Mouse (Mus musculus) spleen, postnatal 14 days (tissue): ENCODE measurements around the gene Zcchc7.
A peak's percentile ranks its signal among the peaks of the same experiment; 100 is the strongest.

Experiments
- DNase-seq, 2 experiments: peaks; one replicate each; pipeline ENCODE4 v3.0.0; 2021 to 2022; ENCODE audit warnings: low spot score in 2 of 2

Gene Zcchc7

DNA sequence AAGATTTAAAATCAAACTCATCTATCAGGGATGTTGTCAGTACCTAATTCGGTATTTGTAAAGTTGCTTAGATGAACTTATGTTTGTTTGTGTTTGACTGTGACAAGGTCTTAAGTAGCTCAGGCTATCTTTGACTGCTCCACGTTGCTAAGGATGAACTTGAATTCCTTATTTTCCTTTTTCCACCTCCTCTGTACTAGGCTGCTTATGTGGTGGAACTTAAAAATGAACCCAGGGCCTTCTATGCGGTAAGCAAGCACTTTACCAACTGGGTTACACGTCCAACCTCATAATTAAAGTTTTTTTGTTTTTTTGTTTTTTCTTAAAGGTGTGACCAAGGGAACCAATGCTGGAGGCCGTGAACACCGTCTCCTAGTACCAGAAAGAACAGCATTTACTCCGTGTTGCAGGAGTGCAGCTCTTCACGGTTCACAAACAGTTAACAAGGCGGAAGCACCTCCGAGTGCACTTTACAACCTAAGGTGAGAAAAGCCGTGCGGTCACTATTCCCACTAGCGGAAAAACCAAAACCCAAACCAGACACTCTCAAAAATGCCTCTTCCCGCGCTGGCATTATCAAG lies at the start of gene Zcchc7:
Zcchc7 (plus strand) TSS at position 325 of the 581 bp plus-strand sequence.
- DNase-seq, result no peak

DNA sequence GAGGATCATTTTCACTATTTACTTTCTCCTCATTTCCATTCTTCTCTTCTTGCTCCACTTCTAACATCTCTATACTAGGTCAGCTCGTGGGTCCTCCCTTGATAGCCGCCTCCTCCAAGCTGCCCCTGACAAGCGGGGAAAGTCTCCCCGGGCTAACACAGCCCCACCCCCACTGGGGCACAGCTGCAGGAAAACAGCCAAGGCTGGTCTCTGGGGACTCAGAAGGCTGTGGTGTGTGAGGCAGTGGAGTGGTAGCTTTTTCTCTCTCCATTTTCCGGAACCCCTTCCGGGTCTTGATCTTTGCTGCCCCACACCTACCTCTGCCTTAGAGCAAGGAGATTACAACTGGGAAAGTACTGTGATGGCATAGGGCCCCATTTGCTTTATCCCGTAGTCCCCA lies 49.7 kb upstream of the Zcchc7 start:
- DNase-seq, result peak; percentile 60 to 67

- DNase-seq, result no peak
These were observed 48.8 kb upstream of the Zcchc7 start for GRCm38 (mm10) chr4:44706865-44707264.

- DNase-seq, result no peak
These were observed 47.4 kb upstream of the Zcchc7 start for GRCm38 (mm10) chr4:44708311-44708710.

DNA sequence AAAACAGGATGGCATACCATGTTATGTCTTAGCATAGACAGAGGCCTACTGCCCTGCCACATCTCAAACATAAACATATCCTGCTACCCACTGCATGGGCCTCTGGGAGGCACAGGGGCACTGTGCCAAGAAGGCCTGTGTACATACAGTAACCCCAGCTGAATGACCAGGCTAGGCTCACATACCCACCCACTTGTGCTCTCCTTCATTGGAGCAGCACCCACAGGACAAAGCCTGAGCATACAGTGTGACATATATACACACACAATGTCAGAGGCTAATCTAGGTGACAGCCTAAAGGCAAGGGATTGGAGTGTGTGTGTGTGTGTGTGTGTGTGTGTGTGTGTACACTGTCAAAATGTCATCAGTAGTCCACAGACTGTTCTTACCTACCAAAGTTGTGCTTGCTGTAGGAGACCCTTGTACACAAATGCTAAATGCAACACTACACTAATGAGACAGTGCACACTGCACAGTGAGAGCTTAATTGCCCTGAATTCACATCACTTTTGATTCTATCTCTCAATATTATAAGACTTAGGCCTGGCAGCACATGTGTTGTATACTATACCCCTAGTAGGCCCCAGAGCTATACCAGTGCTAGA lies 46.5 kb upstream of the Zcchc7 start:
- DNase-seq, result peak in 1 of 2 experiments; percentile 32

- no peak for DNase-seq
These were observed 45.7 kb upstream of the Zcchc7 start, which contains the start of gene Pax5 for GRCm38 (mm10) chr4:44709740-44710700. Gene Pax5 (minus strand): TSS chr4:44710487.

GRCm38 (mm10) chr4:44710701-44711097 lies 45.0 kb upstream of the Zcchc7 start:
- DNase-seq, result peak; percentile 39 to 56

DNA sequence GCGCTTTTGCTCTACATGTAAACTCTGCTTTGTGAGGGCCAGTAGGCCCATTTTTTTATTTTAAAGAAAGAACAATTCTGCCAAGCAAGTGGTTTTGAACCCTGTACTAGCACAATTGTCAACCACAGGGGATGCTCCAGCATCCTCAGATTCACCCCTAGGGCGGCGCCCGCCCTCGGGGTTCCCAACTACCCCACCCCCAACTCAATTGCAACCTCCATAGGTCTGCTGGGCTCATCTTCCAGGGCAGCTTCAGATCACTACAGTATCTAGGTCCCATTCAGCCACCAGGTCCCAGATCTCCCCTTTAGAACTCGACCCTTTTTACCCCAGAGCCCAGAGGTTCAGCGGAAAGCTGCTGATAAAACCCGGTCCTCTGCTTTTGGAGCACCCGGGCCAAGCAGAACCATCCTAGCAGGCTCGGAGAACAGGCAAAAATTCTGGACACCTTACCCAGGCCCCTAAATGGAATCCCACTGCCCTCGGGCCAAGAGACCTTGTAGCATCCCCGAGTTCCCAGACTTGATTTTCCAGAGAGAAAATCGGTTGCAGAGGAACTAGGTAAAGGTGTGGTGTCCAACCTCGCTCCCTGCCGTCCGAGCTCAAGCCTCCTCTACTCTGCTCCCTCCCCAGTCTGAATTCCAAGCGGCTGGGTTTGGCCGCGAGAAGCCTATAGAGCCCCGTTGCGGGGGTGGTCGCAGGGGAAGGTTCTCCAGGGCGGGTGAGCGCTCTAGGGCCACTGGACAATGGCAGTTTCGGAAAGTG lies 44.4 kb upstream of the Zcchc7 start:
- no peak for DNase-seq

- DNase-seq, result no peak
These were observed 43.5 kb upstream of the Zcchc7 start for GRCm38 (mm10) chr4:44712051-44712700.

GRCm38 (mm10) chr4:44712786-44713553 lies 42.7 kb upstream of the Zcchc7 start:
- DNase-seq, result peak; percentile 31 to 48

DNA sequence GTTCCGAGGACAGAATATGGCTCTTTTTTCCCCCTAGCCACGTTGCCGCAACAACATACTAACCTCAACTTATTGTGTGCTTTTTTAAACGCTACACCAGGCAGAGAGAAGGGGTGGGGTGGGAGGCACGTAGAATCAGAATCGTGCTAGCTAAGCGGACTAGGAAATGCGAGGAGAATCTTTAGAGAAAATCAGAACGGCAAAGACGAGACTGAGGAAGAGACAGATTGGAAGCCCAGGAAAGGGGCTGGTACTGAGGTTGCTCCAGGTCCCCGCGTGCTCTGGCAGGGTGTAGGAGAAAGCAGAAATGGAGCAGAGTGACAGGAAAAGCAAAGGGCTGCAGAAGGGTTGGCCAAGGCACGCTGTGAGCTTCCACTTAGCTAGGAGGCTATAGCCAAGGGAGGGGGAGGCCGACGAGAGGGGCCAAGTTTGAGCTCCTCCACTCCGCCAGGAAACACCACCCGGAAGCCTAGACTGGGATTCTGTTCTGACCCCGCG lies 42.1 kb upstream of the Zcchc7 start:
- no peak for DNase-seq

DNA sequence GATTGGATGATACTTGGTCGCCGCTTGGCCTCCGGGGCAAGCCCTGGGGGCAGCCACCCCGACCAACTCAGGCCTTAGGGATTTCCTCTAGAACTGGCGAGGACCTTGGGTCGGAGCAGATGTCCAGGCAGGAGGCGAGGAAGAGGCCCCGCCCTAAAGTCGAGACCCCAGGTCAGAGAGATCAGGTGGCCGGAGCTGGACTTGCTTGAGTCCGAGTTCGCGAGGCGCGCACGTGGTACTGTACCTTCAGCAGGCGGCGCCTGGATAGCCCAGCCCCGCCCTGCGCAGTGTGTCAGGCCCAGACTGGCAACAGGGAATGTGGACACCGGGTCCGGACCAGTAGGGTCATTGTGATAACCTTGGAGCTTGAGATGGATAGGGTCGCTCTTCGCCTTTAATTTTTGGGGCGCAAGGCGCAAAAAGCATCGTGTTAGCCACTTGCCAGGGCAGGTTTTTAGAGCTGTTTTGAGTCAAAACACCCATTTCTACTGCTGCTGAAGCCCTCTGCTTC lies 41.5 kb upstream of the Zcchc7 start:
- no peak for DNase-seq

GRCm38 (mm10) chr4:44715621-44716160 lies 40.0 kb upstream of the Zcchc7 start:
- no peak for DNase-seq

DNA sequence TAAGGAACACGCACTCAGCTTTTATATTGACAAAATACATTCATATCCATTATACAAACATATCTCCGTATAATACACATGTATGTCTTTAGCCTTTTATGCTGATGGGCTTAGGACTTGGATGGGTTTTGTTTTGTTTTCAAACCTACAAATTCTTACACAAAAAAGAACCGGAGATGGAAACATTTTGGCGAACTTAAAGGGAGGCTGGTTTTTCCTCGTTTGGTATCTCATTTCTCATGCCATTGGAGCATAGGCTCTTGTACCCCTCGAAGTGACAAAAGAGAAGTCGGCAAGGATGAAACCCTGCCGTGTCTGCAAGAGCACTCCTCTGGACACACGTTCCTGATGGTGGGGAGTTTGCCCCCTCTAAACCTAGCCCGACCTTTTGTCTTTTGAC lies 39.3 kb upstream of the Zcchc7 start:
- DNase-seq, result no peak

GRCm38 (mm10) chr4:44717676-44718075 lies 38.0 kb upstream of the Zcchc7 start:
- no peak for DNase-seq

- DNase-seq, result no peak
These were observed 35.6 kb upstream of the Zcchc7 start for GRCm38 (mm10) chr4:44720046-44720445.

GRCm38 (mm10) chr4:44721237-44721636 lies 34.4 kb upstream of the Zcchc7 start:
- DNase-seq, result no peak

DNA sequence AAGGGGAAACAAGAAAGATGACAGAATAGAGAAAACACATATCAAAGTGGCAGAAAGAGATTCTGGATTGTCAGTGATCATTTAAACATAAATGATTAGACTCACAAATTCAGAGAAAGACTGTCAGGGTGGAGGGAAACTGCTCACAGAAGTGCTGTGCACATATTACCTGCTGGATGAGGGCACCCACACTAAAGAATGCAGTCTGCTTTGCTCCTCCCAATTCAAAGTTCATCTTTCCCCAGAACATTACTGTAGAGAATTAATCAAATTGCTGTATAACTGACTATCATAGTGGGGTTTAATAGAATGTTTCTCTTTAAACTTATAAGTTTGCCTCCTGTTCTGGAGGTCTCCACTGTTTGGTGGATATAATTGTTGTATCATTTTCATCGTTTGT lies 15.2 kb upstream of the Zcchc7 start:
- DNase-seq, result no peak

DNA sequence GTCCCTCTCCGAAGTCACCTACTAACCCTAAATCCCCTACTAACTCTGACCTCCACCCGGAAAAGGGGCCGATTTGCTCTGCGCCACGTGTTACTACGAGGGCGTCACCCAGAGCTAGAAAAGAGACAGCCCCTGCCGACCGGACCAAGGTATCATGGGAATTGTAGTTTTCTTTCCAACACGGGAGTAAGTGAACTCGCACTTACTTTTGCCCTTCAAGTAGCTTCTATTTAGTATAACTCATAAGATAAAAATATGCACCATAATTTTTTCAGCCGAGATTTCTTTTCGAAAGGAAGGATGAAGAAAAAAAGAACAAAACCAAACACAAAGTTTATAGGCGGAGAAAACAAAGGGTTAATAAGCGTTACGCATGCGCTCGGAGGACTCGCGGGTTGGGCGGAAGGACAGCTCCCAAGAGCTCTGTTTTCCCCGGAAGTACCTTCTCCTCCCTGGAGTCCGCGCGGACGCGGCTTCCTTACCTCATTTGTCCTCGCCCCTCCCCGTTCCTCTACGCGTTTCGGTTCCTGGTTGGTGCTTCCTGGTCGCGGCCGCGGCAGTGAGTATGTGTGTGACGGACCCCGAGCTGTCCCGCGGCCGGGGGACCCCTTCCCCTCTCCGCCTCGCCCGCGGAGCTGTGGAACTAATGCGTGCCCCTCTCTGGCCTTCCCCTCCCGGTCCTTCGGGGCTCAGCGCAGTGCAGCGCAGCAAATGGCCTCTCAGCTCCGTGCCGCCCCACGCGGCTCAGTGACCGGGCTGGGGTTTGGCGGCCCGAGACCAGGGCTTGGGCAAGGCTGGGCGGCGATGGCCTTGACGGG lies 666 bp downstream of the Zcchc7 start:
- DNase-seq, result peak; percentile 78 to 79
